Mouse (Mus musculus) layer of hippocampus, postnatal 25 days (tissue): ENCODE results near the gene Gpr107. TPM values are rescaled to one million over a fixed set of nuclear protein-coding genes. Genes with fewer than 3 reads are reported as not detected.

ENCODE experiments used
- DNase-seq, 2 experiments: peaks; one replicate each; pipeline ENCODE4 v3.0.0; 2022; ENCODE audit warnings: mixed read lengths in 2 of 2, low spot score in 1 of 2; ENCODE audit errors: extremely low spot score in 1 of 2
- total RNA-seq, 2 experiments: library from RNA; stranded (reverse); gene quantifications; 2 replicates each; pipeline ENCODE4 v1.2.3; 2021

Gene Gpr107
- total RNA-seq, 2 experiments from 2014 or later, result 45.2 to 49.6 TPM

- DNase-seq, result no peak
Measured at GRCm38 (mm10) chr2:31239203-31239696, 87.1 kb downstream of the Gpr107 start.

- DNase-seq, result no peak
Measured at GRCm38 (mm10) chr2:31239833-31240232, 87.7 kb downstream of the Gpr107 start.

GRCm38 (mm10) chr2:31241639-31242038, 89.5 kb downstream of the Gpr107 start:
- DNase-seq, result no peak

GRCm38 (mm10) chr2:31244216-31244615, 92.1 kb downstream of the Gpr107 start:
- no peak for DNase-seq

- DNase-seq, result no peak
Measured at GRCm38 (mm10) chr2:31245051-31245450, 92.9 kb downstream of the Gpr107 start.

- peak; percentile 75 to 84 for DNase-seq
Measured at GRCm38 (mm10) chr2:31245491-31246141, 93.5 kb downstream of the Gpr107 start, which contains the start of gene Ncs1. Gene Ncs1 (plus strand): TSS chr2:31245823.

GRCm38 (mm10) chr2:31246251-31246971, 94.3 kb downstream of the Gpr107 start:
- no peak for DNase-seq

GRCm38 (mm10) chr2:31248856-31249255, 96.7 kb downstream of the Gpr107 start:
- no peak for DNase-seq

GRCm38 (mm10) chr2:31252167-31252566, 100.1 kb downstream of the Gpr107 start:
- no peak for DNase-seq

GRCm38 (mm10) chr2:31253463-31253862, 101.3 kb downstream of the Gpr107 start:
- DNase-seq, result no peak

- DNase-seq, result no peak
Measured at GRCm38 (mm10) chr2:31254806-31255205, 102.7 kb downstream of the Gpr107 start.

- DNase-seq, result peak in 1 of 2 experiments; percentile 51
Measured at GRCm38 (mm10) chr2:31255952-31256938, 104.1 kb downstream of the Gpr107 start.

GRCm38 (mm10) chr2:31257096-31257495, 105.0 kb downstream of the Gpr107 start:
- peak in 1 of 2 experiments; percentile 44 for DNase-seq

- DNase-seq, result peak in 1 of 2 experiments; percentile 58
Measured at GRCm38 (mm10) chr2:31258609-31259366, 106.7 kb downstream of the Gpr107 start.

GRCm38 (mm10) chr2:31259367-31259920, 107.3 kb downstream of the Gpr107 start:
- no peak for DNase-seq

- no peak for DNase-seq
Measured at GRCm38 (mm10) chr2:31260549-31260948, 108.4 kb downstream of the Gpr107 start.

- no peak for DNase-seq
Measured at GRCm38 (mm10) chr2:31263039-31263461, 110.9 kb downstream of the Gpr107 start.

- DNase-seq, result peak; percentile 66 to 79
Measured at GRCm38 (mm10) chr2:31263746-31264378, 111.7 kb downstream of the Gpr107 start.

GRCm38 (mm10) chr2:31267447-31267846, 115.3 kb downstream of the Gpr107 start:
- no peak for DNase-seq
